Mouse (Mus musculus) midbrain, embryonic 13.5 days (tissue): ENCODE data around the gene Phf20. TPM values are rescaled to one million over a fixed set of nuclear protein-coding genes. Genes with fewer than 3 reads are reported as not detected.

Source experiments
- ATAC-seq: fragments of 200-750 bp; cut with Nextera tagmentation; 2 replicates; pipeline ENCODE4 v1.8.0; 2017; ENCODE audit warnings: mild to moderate bottlenecking, moderate TSS enrichment, moderate library complexity
- H3K27ac ChIP-seq: fragments of 300-500 bp; sonication (generic); 2 replicates; pipeline ENCODE4 v1.5.1; 2015; ENCODE audit warnings: inconsistent platforms, mild to moderate bottlenecking, moderate library complexity
- H3K27me3 ChIP-seq: fragments of 300-500 bp; sonication (generic); 2 replicates; pipeline ENCODE4 v1.6.1; 2015; ENCODE audit warnings: mild to moderate bottlenecking, inconsistent platforms
- H3K36me3 ChIP-seq: fragments of 300-500 bp; sonication (generic); 2 replicates; pipeline ENCODE4 v1.6.1; 2015; ENCODE audit warnings: mild to moderate bottlenecking, inconsistent platforms
- H3K4me1 ChIP-seq: fragments of 300-500 bp; sonication (generic); replicated peaks from 2 replicates; pipeline ENCODE4 v1.6.1; 2015; ENCODE audit warnings: inconsistent platforms
- H3K4me2 ChIP-seq: fragments of 300-500 bp; sonication (generic); replicated peaks from 2 replicates; pipeline ENCODE4 v1.6.1; 2015; ENCODE audit warnings: moderate library complexity, mild to moderate bottlenecking, inconsistent platforms
- H3K4me3 ChIP-seq: fragments of 300-500 bp; sonication (generic); replicated peaks from 2 replicates; pipeline ENCODE4 v1.5.1; 2015; ENCODE audit warnings: mild to moderate bottlenecking, inconsistent platforms
- H3K9ac ChIP-seq: fragments of 300-500 bp; sonication (generic); replicated peaks from 2 replicates; pipeline ENCODE4 v1.6.1; 2015; ENCODE audit warnings: mild to moderate bottlenecking, inconsistent platforms
- H3K9me3 ChIP-seq: fragments of 300-500 bp; sonication (generic); 2 replicates; pipeline ENCODE4 v1.6.1; 2016; ENCODE audit warnings: mild to moderate bottlenecking, inconsistent platforms
- WGBS: fragments of 180-500 bp; shearing (Covaris S2); methylation state at CpG from one replicate; pipeline ENCODE4 v1.1.7; 2015; 5-methylcytosine and 5-hydroxymethylcytosine counted together
- polyA plus RNA-seq: library from polyadenylated mRNA; unstranded; fragments of >200 nt; fragmentation: Nextera tagmentation; extraction: Ambion mirVana; gene quantifications from 2 replicates; pipeline ENCODE4 v1.2.1, GENCODE M21; 2015

The Phf20 gene
- polyA plus RNA-seq, 1 experiment from 2014 or later: 111 TPM

DNA sequence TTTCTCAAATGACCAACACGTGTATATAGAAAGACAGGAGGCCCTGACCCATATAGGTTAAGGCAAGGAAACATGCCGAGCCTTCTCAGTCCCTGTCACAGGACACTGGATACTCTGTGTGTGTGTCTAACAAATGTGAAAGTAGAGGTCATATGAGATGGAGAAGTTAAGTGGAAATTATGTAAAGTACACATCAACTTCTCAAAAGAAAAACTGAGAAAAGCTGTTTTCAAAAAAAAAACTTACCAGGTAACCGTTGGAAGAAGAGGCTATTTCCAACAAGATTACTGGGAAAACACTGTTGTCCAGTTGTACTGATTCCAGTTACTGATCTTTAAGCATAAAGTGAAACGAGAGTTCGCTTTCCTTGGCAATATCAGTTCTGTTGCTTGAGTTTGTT lies 114.7 kb downstream of the Phf20 start:
- peak overlapping the region; percentile 92; the same call in 1 of the 2 replicates for H3K4me3 ChIP-seq
- no peak for ATAC-seq

GRCm38 (mm10) chr2:156311441-156311840 lies 115.2 kb downstream of the Phf20 start:
- Histone ChIP-seq H3K9me3 (no peaks in the 10 kb centered on the region), H3K36me3 (peaks cover 12% of the 10 kb centered on the region; the same call in 1 of the 2 replicates), H3K9ac (peak overlapping the region; percentile 96), H3K27ac (peak overlapping the region; percentile 98), H3K4me2 (peak overlapping the region; percentile 86), H3K4me1 (peaks cover 17% of the 10 kb centered on the region), H3K4me3 (peak overlapping the region; percentile 92), H3K27me3 (no peaks in the 10 kb centered on the region)
- ATAC-seq: 0 out of 2 replicates have a peak, but pooled peaks have one; percentile 4
- 24% methylated on average over 8 of the region's 8 CpGs for WGBS

More for the DNA sequence above, 114.7 kb downstream of the Phf20 start:
- WGBS: 91% methylated on average over 5 of the region's 5 CpGs
- Histone ChIP-seq H3K4me1 (peaks cover 17% of the 10 kb centered on the region), H3K9me3 (no peaks in the 10 kb centered on the region), H3K9ac (peak overlapping the region; percentile 96), H3K27me3 (no peaks in the 10 kb centered on the region), H3K27ac (0 out of 2 replicates have a peak overlapping the region, but pooled peaks have one; percentile 98), H3K36me3 (peaks cover 9% of the 10 kb centered on the region; the same call in 1 of the 2 replicates), H3K4me2 (peak overlapping the region; percentile 86)

DNA sequence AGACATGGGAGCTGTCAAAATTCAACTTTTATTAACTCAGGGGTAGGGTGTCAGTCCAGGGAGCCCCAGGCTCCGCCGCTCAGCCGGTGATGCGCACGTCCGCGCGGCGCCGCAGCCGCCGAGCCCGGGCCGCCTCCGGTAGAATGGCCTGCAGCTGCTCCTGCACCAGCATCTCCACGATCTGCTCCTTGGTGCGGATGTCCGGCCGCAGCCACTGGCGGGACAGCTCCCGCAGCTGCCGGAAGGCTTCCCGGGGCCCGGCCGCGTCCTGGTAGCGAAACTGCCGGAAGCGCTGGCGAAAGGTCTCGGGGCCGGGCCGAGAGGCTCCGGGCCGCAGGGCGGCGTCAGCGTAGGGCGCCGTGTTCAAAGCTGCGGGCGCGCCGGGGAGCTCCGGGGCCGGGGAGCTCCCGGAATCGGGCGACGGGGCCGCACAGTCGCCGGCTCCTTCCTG lies 115.6 kb downstream of the Phf20 start:
- H3K9me3 ChIP-seq: no peaks in the 10 kb centered on the region
- peaks cover 13% of the 10 kb centered on the region; the same call in 1 of the 2 replicates for H3K36me3 ChIP-seq
- no peaks in the 10 kb centered on the region for H3K27me3 ChIP-seq
- H3K4me3 ChIP-seq: peak overlapping the region; percentile 92
- WGBS: under 1% methylated on average over 46 of the region's 53 CpGs
- peak overlapping the region; percentile 98 for H3K27ac ChIP-seq
- H3K4me1 ChIP-seq: peaks cover 17% of the 10 kb centered on the region
- peak overlapping the region; percentile 96 for H3K9ac ChIP-seq
- peak overlapping the region; percentile 86 for H3K4me2 ChIP-seq
- peak; percentile 69 for ATAC-seq

DNA sequence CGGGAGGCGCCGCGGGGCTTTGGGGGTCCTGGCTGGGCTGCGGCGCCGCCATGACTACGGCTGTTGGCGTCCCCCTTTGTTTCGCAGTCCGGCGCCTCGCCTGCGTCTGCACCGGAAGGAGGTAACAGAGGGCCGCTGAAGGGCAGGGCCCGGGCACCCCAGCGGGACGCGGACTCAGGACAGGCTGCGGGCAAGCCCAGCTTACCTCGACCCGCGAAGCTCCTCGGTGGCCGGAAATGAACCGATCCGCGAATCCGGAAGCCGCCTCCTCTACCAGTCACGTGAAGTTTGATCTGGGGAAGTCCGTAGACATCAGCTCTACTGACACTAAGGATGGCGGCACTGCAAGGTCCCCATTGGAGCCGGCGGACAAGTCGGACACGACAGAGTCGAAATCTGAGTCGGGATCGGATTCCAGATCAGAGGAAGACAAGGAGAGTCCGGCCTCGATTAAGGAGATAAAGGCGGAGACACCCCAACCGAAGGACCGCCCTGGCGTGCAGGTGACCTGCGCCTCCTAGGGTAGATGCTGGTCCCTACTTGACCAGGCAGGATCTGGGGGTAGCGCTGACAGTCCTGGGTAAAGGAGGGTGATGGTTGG lies 116.1 kb downstream of the Phf20 start, which contains the start of the genes Cnbd2 and Scand1:
Gene Cnbd2 (plus strand): TSS at position 3 of the 601 bp plus-strand sequence.
Gene Scand1 (minus strand): TSS at position 408 of the 601 bp plus-strand sequence.
- Histone ChIP-seq H3K9ac (peak within 1 kb of the TSS; percentile 96), H3K4me2 (peak within 1 kb of the TSS; percentile 86), H3K27ac (peak within 1 kb of the TSS; percentile 98), H3K36me3 (peaks cover 9% of the 10 kb centered on the region; the same call in 1 of the 2 replicates), H3K4me3 (peak within 1 kb of the TSS; percentile 92), H3K9me3 (no peaks in the 10 kb centered on the region), H3K4me1 (peaks cover 17% of the 10 kb centered on the region), H3K27me3 (no peaks in the 10 kb centered on the region)
- ATAC-seq: peak; percentile 95
- 0% methylated on average over 49 of the region's 49 CpGs for WGBS

GRCm38 (mm10) chr2:156313153-156313552 lies 116.9 kb downstream of the Phf20 start:
- H3K4me1 ChIP-seq: peaks cover 17% of the 10 kb centered on the region
- 59% methylated on average over 3 of the region's 3 CpGs for whole genome bisulfite sequencing
- peak overlapping the region; percentile 92 for H3K4me3 ChIP-seq
- peaks cover 8% of the 10 kb centered on the region; the same call in 1 of the 2 replicates for H3K36me3 ChIP-seq
- H3K9me3 ChIP-seq: no peaks in the 10 kb centered on the region
- ATAC-seq: no peak
- peak overlapping the region; percentile 86 for H3K4me2 ChIP-seq
- peak overlapping the region; percentile 96 for H3K9ac ChIP-seq
- H3K27ac ChIP-seq: peak overlapping the region; percentile 98; the same call in 1 of the 2 replicates
- H3K27me3 ChIP-seq: no peaks in the 10 kb centered on the region

DNA sequence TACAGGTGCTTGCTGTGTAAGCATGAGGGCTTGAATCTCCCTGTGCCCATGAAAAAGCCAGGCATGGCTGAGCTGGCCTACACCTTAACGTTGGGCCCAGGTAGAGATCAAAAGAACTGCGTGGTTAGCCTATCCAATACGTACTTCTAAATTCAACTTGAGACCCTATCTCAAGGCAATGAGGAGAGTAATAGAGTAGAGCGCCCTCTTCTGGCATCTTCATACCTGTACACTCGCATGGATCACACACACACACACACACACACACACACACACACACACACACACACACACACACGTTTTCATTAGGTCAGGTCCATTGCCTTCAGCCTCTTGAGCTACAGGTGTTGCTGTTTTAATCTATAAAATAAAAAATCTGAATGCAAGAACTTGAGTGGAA lies 118.5 kb downstream of the Phf20 start:
- WGBS: 93% methylated on average over 6 of the region's 6 CpGs
- no peak for ATAC-seq

GRCm38 (mm10) chr2:156318491-156318890 lies 122.2 kb downstream of the Phf20 start:
- Histone ChIP-seq H3K4me3 (no peak overlapping the region), H3K36me3 (peaks cover 14% of the 10 kb centered on the region; the same call in 1 of the 2 replicates), H3K4me1 (peaks cover 3% of the 10 kb centered on the region), H3K9me3 (no peaks in the 10 kb centered on the region), H3K27ac (no peak overlapping the region), H3K4me2 (no peak overlapping the region), H3K9ac (no peak overlapping the region), H3K27me3 (no peaks in the 10 kb centered on the region)
- ATAC-seq: no peak

More for the DNA sequence above, 118.5 kb downstream of the Phf20 start:
- Histone ChIP-seq H3K36me3 (peaks cover 8% of the 10 kb centered on the region; the same call in 1 of the 2 replicates), H3K27ac (no peak overlapping the region), H3K4me1 (peaks cover 17% of the 10 kb centered on the region), H3K27me3 (no peaks in the 10 kb centered on the region), H3K9me3 (no peaks in the 10 kb centered on the region), H3K4me3 (no peak overlapping the region), H3K4me2 (no peak overlapping the region), H3K9ac (no peak overlapping the region)

DNA sequence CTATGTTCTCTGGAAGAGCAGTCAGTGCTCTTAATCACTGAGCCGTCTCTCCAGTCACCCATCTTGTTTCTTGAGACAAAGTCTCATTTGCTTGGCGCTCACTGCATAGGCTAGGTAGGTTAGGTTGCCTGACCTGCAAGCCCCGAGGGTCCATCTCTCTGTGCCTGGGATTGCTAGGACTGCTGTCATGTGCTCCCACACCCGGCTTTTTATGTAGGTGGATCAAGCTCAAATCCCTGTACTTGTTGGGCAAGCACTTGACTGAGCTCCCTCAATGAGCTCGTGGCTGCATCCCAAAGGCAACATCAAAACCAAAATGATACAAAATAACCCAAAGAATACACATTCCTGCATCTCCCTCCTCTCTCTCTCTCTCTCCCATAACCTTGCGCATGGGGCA lies 125.3 kb downstream of the Phf20 start:
- 87% methylated on average over 6 of the region's 6 CpGs for WGBS
- ATAC-seq: no peak

DNA sequence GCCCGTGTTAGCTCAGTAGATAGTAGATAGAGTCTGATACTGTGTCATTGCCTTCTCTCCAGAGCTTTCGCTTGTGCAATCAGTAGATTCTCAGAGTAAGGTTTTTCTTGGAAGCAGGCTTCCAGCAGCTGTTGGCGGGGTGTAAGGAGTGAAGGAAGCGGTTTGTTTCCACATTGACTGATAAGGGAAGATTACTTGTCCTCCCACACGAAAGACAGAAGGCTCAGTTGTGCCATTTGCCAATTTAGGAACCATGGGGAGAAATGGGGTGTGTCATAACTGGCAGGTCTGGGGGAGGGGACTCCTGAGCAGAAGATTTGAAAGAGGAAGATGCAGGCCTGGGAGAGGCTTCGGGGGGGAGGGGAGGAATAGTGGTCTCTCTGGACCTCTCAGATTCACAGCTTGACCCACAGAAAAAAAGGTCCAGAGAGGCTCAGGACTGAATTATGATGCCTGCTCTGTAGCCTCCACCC lies 127.9 kb downstream of the Phf20 start:
- no peaks in the 10 kb centered on the region for H3K27me3 ChIP-seq
- no peaks in the 10 kb centered on the region for H3K4me1 ChIP-seq
- H3K9me3 ChIP-seq: no peaks in the 10 kb centered on the region
- no peak overlapping the region for H3K4me2 ChIP-seq
- H3K36me3 ChIP-seq: 0 out of 2 replicates have a peak, but pooled peaks cover 5% of the 10 kb centered on the region
- 70% methylated on average over 6 of the region's 6 CpGs for WGBS
- no peak overlapping the region for H3K9ac ChIP-seq
- H3K4me3 ChIP-seq: no peak overlapping the region
- no peak for ATAC-seq
- no peak overlapping the region for H3K27ac ChIP-seq

More for the DNA sequence above, 125.3 kb downstream of the Phf20 start:
- Histone ChIP-seq H3K4me2 (no peak overlapping the region), H3K27ac (no peak overlapping the region), H3K27me3 (no peaks in the 10 kb centered on the region), H3K4me3 (no peak overlapping the region), H3K9me3 (no peaks in the 10 kb centered on the region), H3K4me1 (no peaks in the 10 kb centered on the region), H3K9ac (no peak overlapping the region), H3K36me3 (0 out of 2 replicates have a peak, but pooled peaks cover 5% of the 10 kb centered on the region)

GRCm38 (mm10) chr2:156324681-156325080 lies 128.4 kb downstream of the Phf20 start:
- no peak for ATAC-seq
- H3K9me3 ChIP-seq: no peaks in the 10 kb centered on the region
- no peak overlapping the region for H3K4me2 ChIP-seq
- H3K27me3 ChIP-seq: no peaks in the 10 kb centered on the region
- no peak overlapping the region for H3K4me3 ChIP-seq
- H3K27ac ChIP-seq: no peak overlapping the region
- no peaks in the 10 kb centered on the region for H3K4me1 ChIP-seq
- H3K9ac ChIP-seq: no peak overlapping the region
- 59% methylated on average over 5 of the region's 5 CpGs for WGBS
- H3K36me3 ChIP-seq: 0 out of 2 replicates have a peak, but pooled peaks cover 5% of the 10 kb centered on the region

DNA sequence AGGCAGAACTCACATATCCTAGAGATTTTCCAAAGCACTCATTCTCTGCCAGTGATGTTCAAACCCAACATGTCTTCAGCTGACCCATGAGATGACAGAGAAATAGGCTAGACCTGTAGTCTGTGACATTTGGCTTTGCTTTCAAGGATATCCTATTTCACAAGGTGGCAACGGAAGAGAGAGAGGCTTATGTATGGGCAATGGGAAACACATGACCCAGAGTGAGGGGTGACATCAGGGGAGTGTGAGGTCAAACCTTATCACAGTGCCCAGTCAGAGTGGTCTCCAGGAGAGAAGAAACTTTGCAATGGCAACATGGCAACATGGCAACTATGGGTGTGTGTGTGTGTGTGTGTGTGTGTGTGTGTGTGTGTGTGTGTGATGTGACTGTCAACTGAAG lies 134.4 kb downstream of the Phf20 start:
- Histone ChIP-seq H3K4me2 (no peak overlapping the region), H3K9me3 (no peaks in the 10 kb centered on the region), H3K27ac (no peak overlapping the region), H3K27me3 (no peaks in the 10 kb centered on the region), H3K4me3 (no peak overlapping the region), H3K4me1 (no peaks in the 10 kb centered on the region), H3K36me3 (no peaks in the 10 kb centered on the region), H3K9ac (no peak overlapping the region)
- 68% methylated on average over 1 of the region's 1 CpGs for WGBS
- ATAC-seq: no peak

- Histone ChIP-seq H3K4me1 (no peaks in the 10 kb centered on the region), H3K27ac (no peak overlapping the region), H3K27me3 (no peaks in the 10 kb centered on the region), H3K4me3 (no peak overlapping the region), H3K4me2 (no peak overlapping the region), H3K9me3 (no peaks in the 10 kb centered on the region), H3K9ac (no peak overlapping the region), H3K36me3 (no peaks in the 10 kb centered on the region)
- WGBS: 85% methylated on average over 7 of the region's 7 CpGs
- ATAC-seq: no peak
Observed at GRCm38 (mm10) chr2:156331446-156331965, 135.2 kb downstream of the Phf20 start.
